Mouse (Mus musculus) limb, embryonic 12.5 days (tissue): ENCODE measurements at regions not wholly inside any gene's neighbourhood (a gene's known extent, or its start where the extent isn't known, plus 50 kb on each side); places are given as distances from the start of the nearest gene placed in this dataset.

Experiments
- ATAC-seq: fragments of 200-750 bp; cut with Nextera tagmentation; 2 replicates; pipeline ENCODE4 v1.8.0; 2017; ENCODE audit warnings: low read depth, moderate TSS enrichment; ENCODE audit not compliant: insufficient number of reproducible peaks, insufficient read depth, low FRiP score, low TSS enrichment
- H3K27ac ChIP-seq: fragments of 300-500 bp; sonication (generic); 2 replicates; pipeline ENCODE4 v1.5.1; 2016; ENCODE audit warnings: mild to moderate bottlenecking, moderate library complexity
- H3K27me3 ChIP-seq: fragments of 300-500 bp; sonication (generic); 2 replicates; pipeline ENCODE4 v1.6.1; 2016; ENCODE audit warnings: mild to moderate bottlenecking, moderate library complexity
- H3K36me3 ChIP-seq: fragments of 300-500 bp; sonication (generic); 2 replicates; pipeline ENCODE4 v1.6.1; 2016; ENCODE audit warnings: mild to moderate bottlenecking, moderate library complexity
- H3K4me1 ChIP-seq: fragments of 300-500 bp; sonication (generic); replicated peaks from 2 replicates; pipeline ENCODE4 v1.6.1; 2016
- H3K4me2 ChIP-seq: fragments of 300-500 bp; sonication (generic); 2 replicates; pipeline ENCODE4 v1.6.1; 2016; ENCODE audit warnings: mild to moderate bottlenecking, moderate library complexity
- H3K4me3 ChIP-seq: fragments of 300-500 bp; sonication (generic); replicated peaks from 2 replicates; pipeline ENCODE4 v1.5.1; 2016; ENCODE audit warnings: mild to moderate bottlenecking
- H3K9ac ChIP-seq: fragments of 300-500 bp; sonication (generic); replicated peaks from 2 replicates; pipeline ENCODE4 v1.6.1; 2016; ENCODE audit warnings: mild to moderate bottlenecking, moderate library complexity
- H3K9me3 ChIP-seq: fragments of 300-500 bp; sonication (generic); 2 replicates; pipeline ENCODE4 v1.6.1; 2016; ENCODE audit warnings: mild to moderate bottlenecking, moderate library complexity
- whole genome bisulfite sequencing: fragments of 180-500 bp; shearing (Covaris S2); methylation state at CpG from one replicate; pipeline ENCODE4 v1.1.7; 2016; 5-methylcytosine and 5-hydroxymethylcytosine counted together

GRCm38 (mm10) chr1:111355435-111355834 is 378.1 kb upstream of the Cdh19 start:
- Histone ChIP-seq H3K27ac (no peak overlapping the region), H3K4me3 (no peak overlapping the region), H3K4me2 (no peak overlapping the region), H3K36me3 (no peaks in the 10 kb centered on the region), H3K27me3 (no peaks in the 10 kb centered on the region), H3K4me1 (no peaks in the 10 kb centered on the region), H3K9ac (no peak overlapping the region), H3K9me3 (no peaks in the 10 kb centered on the region)
- WGBS: 83% methylated on average over 1 of the region's 1 CpGs
- ATAC-seq: no peak

- H3K27ac ChIP-seq: no peak overlapping the region
- H3K4me1 ChIP-seq: no peaks in the 10 kb centered on the region
- ATAC-seq: no peak
These were observed 360.5 kb upstream of the Cdh19 start for GRCm38 (mm10) chr1:111337927-111338326.

GRCm38 (mm10) chr1:111302268-111302667 is 324.9 kb upstream of the Cdh19 start:
- H3K9me3 ChIP-seq: no peaks in the 10 kb centered on the region
- H3K9ac ChIP-seq: no peak overlapping the region
- 92% methylated on average over 11 of the region's 11 CpGs for WGBS
- no peaks in the 10 kb centered on the region for H3K4me1 ChIP-seq
- no peak for ATAC-seq
- no peaks in the 10 kb centered on the region for H3K36me3 ChIP-seq
- no peak overlapping the region for H3K27ac ChIP-seq
- no peak overlapping the region for H3K4me2 ChIP-seq
- no peaks in the 10 kb centered on the region for H3K27me3 ChIP-seq
- no peak overlapping the region for H3K4me3 ChIP-seq

More at GRCm38 (mm10) chr1:111337927-111338326, 360.5 kb upstream of the Cdh19 start:
- no peak overlapping the region for H3K4me2 ChIP-seq
- WGBS: 64% methylated on average over 2 of the region's 2 CpGs
- H3K4me3 ChIP-seq: no peak overlapping the region
- H3K9ac ChIP-seq: no peak overlapping the region
- no peaks in the 10 kb centered on the region for H3K9me3 ChIP-seq
- no peaks in the 10 kb centered on the region for H3K36me3 ChIP-seq
- no peaks in the 10 kb centered on the region for H3K27me3 ChIP-seq

GRCm38 (mm10) chr1:111286385-111286784 is 309.0 kb upstream of the Cdh19 start:
- no peak overlapping the region for H3K4me2 ChIP-seq
- H3K4me1 ChIP-seq: no peaks in the 10 kb centered on the region
- 66% methylated on average over 4 of the region's 4 CpGs for WGBS
- ATAC-seq: no peak
- H3K9me3 ChIP-seq: no peaks in the 10 kb centered on the region
- H3K27me3 ChIP-seq: no peaks in the 10 kb centered on the region
- H3K36me3 ChIP-seq: no peaks in the 10 kb centered on the region
- peak overlapping the region; percentile 9; the same call in 1 of the 2 replicates for H3K27ac ChIP-seq
- no peak overlapping the region for H3K9ac ChIP-seq
- no peak overlapping the region for H3K4me3 ChIP-seq

GRCm38 (mm10) chr1:111285916-111286315 is 308.5 kb upstream of the Cdh19 start:
- H3K4me2 ChIP-seq: no peak overlapping the region
- H3K27ac ChIP-seq: no peak overlapping the region
- no peak overlapping the region for H3K9ac ChIP-seq
- H3K4me3 ChIP-seq: no peak overlapping the region
- H3K9me3 ChIP-seq: no peaks in the 10 kb centered on the region
- H3K27me3 ChIP-seq: no peaks in the 10 kb centered on the region
- ATAC-seq: no peak
- H3K36me3 ChIP-seq: no peaks in the 10 kb centered on the region
- no peaks in the 10 kb centered on the region for H3K4me1 ChIP-seq
- WGBS: 80% methylated on average over 3 of the region's 3 CpGs

- Histone ChIP-seq H3K27me3 (no peaks in the 10 kb centered on the region), H3K9me3 (no peaks in the 10 kb centered on the region), H3K9ac (no peak overlapping the region), H3K4me2 (no peak overlapping the region), H3K27ac (no peak overlapping the region), H3K4me1 (no peaks in the 10 kb centered on the region), H3K4me3 (no peak overlapping the region), H3K36me3 (no peaks in the 10 kb centered on the region)
- ATAC-seq: no peak
These were observed 265.4 kb upstream of the Cdh19 start for GRCm38 (mm10) chr1:111242814-111243213.

GRCm38 (mm10) chr1:111242344-111242743 is 265.0 kb upstream of the Cdh19 start:
- Histone ChIP-seq H3K27me3 (no peaks in the 10 kb centered on the region), H3K4me2 (no peak overlapping the region), H3K4me1 (no peaks in the 10 kb centered on the region), H3K4me3 (no peak overlapping the region), H3K27ac (no peak overlapping the region), H3K9me3 (no peaks in the 10 kb centered on the region), H3K36me3 (no peaks in the 10 kb centered on the region), H3K9ac (no peak overlapping the region)
- ATAC-seq: no peak
- 65% methylated on average over 1 of the region's 1 CpGs for WGBS
